In the genomic region with DNA sequence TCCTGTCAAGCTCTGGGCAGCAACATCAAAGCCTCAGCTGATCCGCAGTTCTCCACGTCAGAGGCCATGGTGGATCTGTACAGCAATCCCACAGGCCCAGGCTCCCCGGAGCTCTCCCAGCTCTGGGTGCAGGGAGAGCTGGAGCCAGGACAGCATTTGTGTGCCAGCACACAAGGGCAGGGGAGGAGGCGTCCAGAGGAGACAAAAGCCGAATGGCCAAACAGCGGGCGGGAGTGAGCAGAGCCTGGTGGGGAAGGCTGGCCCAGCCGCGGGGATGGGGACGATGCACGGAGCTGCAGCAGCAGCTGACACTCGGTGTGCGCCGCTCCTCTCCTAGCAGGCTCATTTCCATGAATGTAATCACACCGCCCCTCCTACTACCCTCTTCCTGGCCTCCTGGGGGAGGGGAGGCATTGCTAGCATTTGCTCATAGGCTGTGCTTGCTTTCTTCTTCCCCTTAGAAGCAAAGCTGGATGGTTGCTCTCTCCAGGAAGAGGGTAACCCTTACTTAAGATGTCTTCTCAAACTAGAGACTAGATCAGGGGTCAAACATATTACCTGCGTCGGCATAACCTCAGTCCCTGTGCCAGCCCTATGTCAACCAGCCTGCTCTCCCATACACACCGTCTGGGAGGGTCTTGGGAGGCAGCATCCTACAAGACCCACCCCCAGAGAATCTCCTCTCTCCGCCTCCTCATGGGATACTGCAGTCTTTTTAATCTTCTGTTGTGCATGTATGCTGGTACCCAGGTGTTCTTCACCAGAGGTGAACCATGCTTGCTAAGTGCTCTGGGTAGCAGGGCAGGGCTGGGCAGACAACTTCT, we compare ENCODE assay signal across 7 mouse cellular contexts. TPM values are rescaled to one million over a fixed set of nuclear protein-coding genes. Genes with fewer than 3 reads are reported as not detected.
DNase-seq lines count a peak whose midpoint lies in the region; ATAC-seq lines count a peak whose summit lies in the region.

No protein-coding gene starts in this region.

- intact Hi-C loops in left cerebral cortex, postnatal 10 days (cut with DNase I) = no loop called here

- peak overlapping the region; percentile 47 for H3K4me3 ChIP-seq in intestine, embryonic 16.5 days (ENCODE audit: low read length)
- peak overlapping the region; percentile 62 for H3K4me3 ChIP-seq in megakaryocyte, embryonic 14.5 days (replicated peaks)

- H3K4me2 ChIP-seq in intestine, embryonic 16.5 days (ENCODE audit: low read depth, low read length) = peak overlapping the region; percentile 68

- no peaks in the 10 kb centered on the region for H3K36me3 ChIP-seq in intestine, embryonic 16.5 days (ENCODE audit: control insufficient read depth, insufficient read depth, low read length)
- peaks cover 3% of the 10 kb centered on the region for H3K36me3 ChIP-seq in megakaryocyte, embryonic 14.5 days (replicated peaks; ENCODE audit: low read length)

- H3K9me3 ChIP-seq in intestine, embryonic 16.5 days (ENCODE audit: control insufficient read depth, low read length) = no peaks in the 10 kb centered on the region
- no peaks in the 10 kb centered on the region for H3K9me3 ChIP-seq in megakaryocyte, embryonic 14.5 days

- peak overlapping the region; percentile 71 for H3K9ac ChIP-seq in intestine, embryonic 16.5 days (ENCODE audit: low read depth, low read length)

- peaks cover 61% of the 10 kb centered on the region for H3K4me1 ChIP-seq in intestine, embryonic 16.5 days (ENCODE audit: control insufficient read depth, insufficient read depth, low read length)
- peaks cover 96% of the 10 kb centered on the region for H3K4me1 ChIP-seq in megakaryocyte, embryonic 14.5 days

- peak overlapping the region; percentile 83 for H3K27ac ChIP-seq in intestine, embryonic 16.5 days (ENCODE audit: low read length)

- no peaks in the 10 kb centered on the region for H3K27me3 ChIP-seq in intestine, embryonic 16.5 days (replicated peaks; ENCODE audit: control insufficient read depth, insufficient read depth, low read length)
- peaks cover 8% of the 10 kb centered on the region for H3K27me3 ChIP-seq in megakaryocyte, embryonic 14.5 days (replicated peaks)

- 5% methylated on average over 19 of the region's 19 CpGs for WGBS in intestine, embryonic 16.5 days

- peak; percentile 84 for ATAC-seq in intestine, embryonic 16.5 days

- peak; percentile 83 for DNase-seq in adrenal gland, postnatal 14 days
- DNase-seq in embryo, embryonic 11 days = peak; percentile 88
- peak; percentile 55 to 71 for DNase-seq in gastrocnemius, postnatal 4 days (ENCODE audit: low spot score in 2 of 2)
- DNase-seq in left cerebral cortex, postnatal 10 days (ENCODE audit: extremely low spot score in 1 of 2, low spot score in 2 of 2) = peak; percentile 79 to 83
- DNase-seq in right cerebral cortex, postnatal 36 days (ENCODE audit: low spot score in 2 of 2) = peak; percentile 76 to 84

RNA-seq across cellular contexts. Expression of a gene that starts 45.8 kb away (rescaled TPM):
- 48.7 and 60.8 TPM in 2 replicates for total RNA-seq in adrenal gland, postnatal 14 days (2021)
- total RNA-seq in gastrocnemius, postnatal 4 days (2021) = 10 to 100 TPM; 28.4 to 32.2 TPM
- 9.6 and 9.8 TPM in 2 replicates for polyA plus RNA-seq in intestine, embryonic 16.5 days (2015; fragmentation: Nextera tagmentation; extraction: Ambion mirVana)
- total RNA-seq in left cerebral cortex, postnatal 10 days (2021) = 10 to 100 TPM; 64.2 to 66.8 TPM
- polyA plus RNA-seq in megakaryocyte, embryonic 14.5 days (2012; ENCODE audit: insufficient read depth, low replicate concordance) = 4.4 and 9.3 TPM in 2 replicates

Comparison
In these comparisons a context has a peak if more than half of its experiments do, and no peak if none do; other contexts are left out.
1. Peak in every context shown above with its lines: DNase-seq, ATAC-seq, H3K4me3 ChIP-seq and H3K27ac ChIP-seq.